24 mouse cellular contexts compared by ENCODE assay signal in genomic region chr4:73524579-73525208, GRCm38 (mm10).
DNase-seq lines count a peak whose midpoint lies in the region; ATAC-seq lines count a peak whose summit lies in the region.
"Had no signal": no experiment of that assay in that cellular context is flagged by ENCODE, and none has a peak within 500 bp of the region (broad histone marks: within the 10 kb centered on the region; RNA-seq: fewer than 3 reads in every experiment).

No protein-coding gene starts in this region.

- no peak overlapping the region for H3K27ac ChIP-seq in embryonic facial prominence, embryonic 11.5 days (replicated peaks; ENCODE audit: low read depth, low read length)
- no peak overlapping the region for H3K27ac ChIP-seq in embryonic facial prominence, embryonic 10.5 days (replicated peaks)
- H3K27ac ChIP-seq in limb, embryonic 12.5 days = no peak overlapping the region
- no peak overlapping the region for H3K27ac ChIP-seq in limb, embryonic 10.5 days
- H3K27ac ChIP-seq in hindbrain, embryonic 16.5 days (ENCODE audit: low read depth, low read length) = no peak overlapping the region
- H3K27ac ChIP-seq: embryonic facial prominence, embryonic 15.5 days; gastrocnemius, adult 2 months; heart, embryonic 15.5 days; intestine, embryonic 15.5 days; left cerebral cortex, adult 2 months; liver, embryonic 15.5 days; lung, embryonic 15.5 days; midbrain, embryonic 10.5 days; stomach, embryonic 15.5 days had no signal

- DNase-seq in embryonic facial prominence, embryonic 11.5 days (ENCODE audit: low spot score) = peak; percentile 1
- DNase-seq in embryonic facial prominence, embryonic 10.5 days (ENCODE audit: low spot score) = no peak
- no peak for DNase-seq in limb, embryonic 10.5 days (ENCODE audit: low spot score)
- no peak for DNase-seq in lung, postnatal 14 days
- no peak for DNase-seq in heart, postnatal 25 days (ENCODE audit: low spot score)
- DNase-seq: adrenal gland, postnatal 14 days; cerebellum, postnatal 10 days; gastrocnemius, adult 2 months; heart, postnatal 4 days; kidney, adult 8-10 months; kidney, postnatal 10 days; liver; lung, postnatal 4 days; thymus, postnatal 4 days had no signal

- H3K9me3 ChIP-seq in embryonic facial prominence, embryonic 11.5 days (replicated peaks; ENCODE audit: control insufficient read depth, low read length) = no peaks in the 10 kb centered on the region
- peaks cover 5% of the 10 kb centered on the region for H3K9me3 ChIP-seq in embryonic facial prominence, embryonic 10.5 days
- H3K9me3 ChIP-seq in limb, embryonic 12.5 days = peaks cover 10% of the 10 kb centered on the region; the same call in 1 of the 2 replicates
- H3K9me3 ChIP-seq in limb, embryonic 10.5 days (replicated peaks) = no peaks in the 10 kb centered on the region
- peaks cover 4% of the 10 kb centered on the region for H3K9me3 ChIP-seq in hindbrain, embryonic 16.5 days (ENCODE audit: control insufficient read depth, low read length)
- H3K9me3 ChIP-seq: embryonic facial prominence, embryonic 15.5 days; heart, embryonic 15.5 days; intestine, embryonic 15.5 days; liver, embryonic 15.5 days; lung, embryonic 15.5 days; stomach, embryonic 15.5 days had no signal

- no peak overlapping the region for H3K4me2 ChIP-seq in embryonic facial prominence, embryonic 11.5 days (ENCODE audit: low read depth, low read length)
- no peak overlapping the region for H3K4me2 ChIP-seq in limb, embryonic 12.5 days
- no peak overlapping the region for H3K4me2 ChIP-seq in hindbrain, embryonic 16.5 days (ENCODE audit: low read length)
- H3K4me2 ChIP-seq: embryonic facial prominence, embryonic 15.5 days; heart, embryonic 15.5 days; intestine, embryonic 15.5 days; liver, embryonic 15.5 days; lung, embryonic 15.5 days; stomach, embryonic 15.5 days had no signal

- H3K36me3 ChIP-seq in embryonic facial prominence, embryonic 11.5 days (replicated peaks; ENCODE audit: control insufficient read depth, insufficient read depth, low read depth, low read length) = no peaks in the 10 kb centered on the region
- H3K36me3 ChIP-seq in embryonic facial prominence, embryonic 10.5 days (replicated peaks) = no peaks in the 10 kb centered on the region
- H3K36me3 ChIP-seq in limb, embryonic 12.5 days = no peaks in the 10 kb centered on the region
- H3K36me3 ChIP-seq in limb, embryonic 10.5 days = no peaks in the 10 kb centered on the region
- H3K36me3 ChIP-seq in hindbrain, embryonic 16.5 days (ENCODE audit: control insufficient read depth, insufficient read depth, low read length) = no peaks in the 10 kb centered on the region
- H3K36me3 ChIP-seq: embryonic facial prominence, embryonic 15.5 days; heart, embryonic 15.5 days; intestine, embryonic 15.5 days; liver, embryonic 15.5 days; lung, embryonic 15.5 days; midbrain, embryonic 10.5 days; stomach, embryonic 15.5 days had no signal

- H3K4me3 ChIP-seq in embryonic facial prominence, embryonic 11.5 days (ENCODE audit: low read depth, low read length) = no peak overlapping the region
- no peak overlapping the region for H3K4me3 ChIP-seq in embryonic facial prominence, embryonic 10.5 days
- no peak overlapping the region for H3K4me3 ChIP-seq in limb, embryonic 12.5 days (replicated peaks)
- no peak overlapping the region for H3K4me3 ChIP-seq in limb, embryonic 10.5 days
- no peak overlapping the region for H3K4me3 ChIP-seq in hindbrain, embryonic 16.5 days (ENCODE audit: low read length)
- H3K4me3 ChIP-seq: embryonic facial prominence, embryonic 15.5 days; gastrocnemius, adult 2 months; heart, embryonic 15.5 days; intestine, embryonic 15.5 days; left cerebral cortex, adult 2 months; liver, embryonic 15.5 days; lung, embryonic 15.5 days; midbrain, embryonic 10.5 days; stomach, embryonic 15.5 days had no signal

- H3K27me3 ChIP-seq in embryonic facial prominence, embryonic 11.5 days (ENCODE audit: control insufficient read depth, insufficient read depth, low read length) = no peaks in the 10 kb centered on the region
- no peaks in the 10 kb centered on the region for H3K27me3 ChIP-seq in embryonic facial prominence, embryonic 10.5 days (replicated peaks; ENCODE audit: low read depth, poor library complexity, severe bottlenecking)
- no peaks in the 10 kb centered on the region for H3K27me3 ChIP-seq in limb, embryonic 12.5 days
- no peaks in the 10 kb centered on the region for H3K27me3 ChIP-seq in limb, embryonic 10.5 days (ENCODE audit: low read depth, poor library complexity, severe bottlenecking)
- H3K27me3 ChIP-seq in hindbrain, embryonic 16.5 days (replicated peaks; ENCODE audit: control insufficient read depth, insufficient read depth, low read length) = no peaks in the 10 kb centered on the region
- H3K27me3 ChIP-seq: embryonic facial prominence, embryonic 15.5 days; heart, embryonic 15.5 days; intestine, embryonic 15.5 days; liver, embryonic 15.5 days; lung, embryonic 15.5 days; stomach, embryonic 15.5 days had no signal

- no peak overlapping the region for H3K9ac ChIP-seq in embryonic facial prominence, embryonic 11.5 days (replicated peaks; ENCODE audit: low read length)
- no peak overlapping the region for H3K9ac ChIP-seq in limb, embryonic 12.5 days (replicated peaks)
- no peak overlapping the region for H3K9ac ChIP-seq in hindbrain, embryonic 16.5 days (ENCODE audit: low read depth, low read length)
- H3K9ac ChIP-seq: embryonic facial prominence, embryonic 15.5 days; heart, embryonic 15.5 days; intestine, embryonic 15.5 days; liver, embryonic 15.5 days; lung, embryonic 15.5 days; stomach, embryonic 15.5 days had no signal

- no peaks in the 10 kb centered on the region for H3K4me1 ChIP-seq in embryonic facial prominence, embryonic 11.5 days (ENCODE audit: control insufficient read depth, insufficient read depth, low read length)
- H3K4me1 ChIP-seq in embryonic facial prominence, embryonic 10.5 days = no peaks in the 10 kb centered on the region
- no peaks in the 10 kb centered on the region for H3K4me1 ChIP-seq in limb, embryonic 12.5 days (replicated peaks)
- no peaks in the 10 kb centered on the region for H3K4me1 ChIP-seq in limb, embryonic 10.5 days
- H3K4me1 ChIP-seq in hindbrain, embryonic 16.5 days (ENCODE audit: control insufficient read depth, insufficient read depth, low read depth, low read length) = no peaks in the 10 kb centered on the region
- H3K4me1 ChIP-seq: embryonic facial prominence, embryonic 15.5 days; heart, embryonic 15.5 days; intestine, embryonic 15.5 days; liver, embryonic 15.5 days; lung, embryonic 15.5 days; midbrain, embryonic 10.5 days; stomach, embryonic 15.5 days had no signal

- 46% methylated on average over 1 of the region's 1 CpGs for WGBS in embryonic facial prominence, embryonic 11.5 days
- 61% methylated on average over 1 of the region's 1 CpGs for WGBS in embryonic facial prominence, embryonic 10.5 days
- 25% methylated on average over 1 of the region's 1 CpGs for WGBS in limb, embryonic 12.5 days
- WGBS in limb, embryonic 10.5 days = 49% methylated on average over 1 of the region's 1 CpGs
- WGBS in hindbrain, embryonic 16.5 days = 59% methylated on average over 1 of the region's 1 CpGs

- intact Hi-C loops in heart, postnatal 25 days (cut with DNase I) = no loop called here

- peak; percentile 70 for ATAC-seq in embryonic facial prominence, embryonic 11.5 days (replicated peaks; ENCODE audit: insufficient number of reproducible peaks, low FRiP score, low TSS enrichment, low read depth)
- peak; percentile 42; the same call in 1 of the 2 replicates for ATAC-seq in limb, embryonic 12.5 days (ENCODE audit: insufficient number of reproducible peaks, insufficient read depth, low FRiP score, low TSS enrichment, low read depth)
- ATAC-seq in hindbrain, embryonic 16.5 days = peak; percentile 52; the same call in 1 of the 2 replicates
- ATAC-seq: intestine, embryonic 15.5 days had no signal
